In genomic region chr5:139383234-139383633, GRCm38 (mm10) we compare ENCODE assay signal across 10 mouse cellular contexts. TPM values are rescaled to one million over a fixed set of nuclear protein-coding genes. Genes with fewer than 3 reads are reported as not detected.
DNase-seq lines count a peak whose midpoint lies in the region; ATAC-seq and TF ChIP-seq lines count a peak whose summit lies in the region.
"Had no signal": no experiment of that assay in that cellular context is flagged by ENCODE, and none has a peak within 500 bp of the region (broad histone marks: within the 10 kb centered on the region; RNA-seq: fewer than 3 reads in every experiment).

No protein-coding gene starts in this region.

- no peaks in the 10 kb centered on the region for H3K36me3 ChIP-seq in heart, embryonic 11.5 days (ENCODE audit: control insufficient read depth, insufficient read depth, low read length)
- H3K36me3 ChIP-seq in megakaryocyte, embryonic 14.5 days (replicated peaks; ENCODE audit: low read length), result peaks cover 76% of the 10 kb centered on the region
- H3K36me3 ChIP-seq in heart, embryonic 16.5 days (ENCODE audit: control insufficient read depth, insufficient read depth), result no peaks in the 10 kb centered on the region
- H3K36me3 ChIP-seq in liver, postnatal 0 days (replicated peaks; ENCODE audit: insufficient read depth, low read length), result peaks cover 24% of the 10 kb centered on the region

- TF ChIP-seq EP300 in liver, postnatal 0 days (IDR thresholded peaks at IDR 0.05; ENCODE audit: low read depth), result no peak

- peak overlapping the region; percentile 58; the same call in 1 of the 2 replicates for H3K9ac ChIP-seq in heart, embryonic 11.5 days (ENCODE audit: low read depth, low read length)
- H3K9ac ChIP-seq in heart, embryonic 16.5 days (ENCODE audit: low read length), result peak overlapping the region; percentile 82
- peak overlapping the region; percentile 83 for H3K9ac ChIP-seq in liver, postnatal 0 days (replicated peaks)

- 0 out of 2 replicates have a peak overlapping the region, but pooled peaks have one; percentile 15 for H3K4me3 ChIP-seq in heart, embryonic 11.5 days (ENCODE audit: low read depth, low read length)
- H3K4me3 ChIP-seq in megakaryocyte, embryonic 14.5 days (replicated peaks), result peak overlapping the region; percentile 95
- H3K4me3 ChIP-seq in heart, embryonic 16.5 days (ENCODE audit: low read length), result no peak overlapping the region
- peak overlapping the region; percentile 82 for H3K4me3 ChIP-seq in liver, postnatal 0 days (ENCODE audit: low read depth, low read length)

- WGBS in heart, embryonic 11.5 days (ENCODE audit: insufficient replicate concordance), result 71% methylated on average over 9 of the region's 9 CpGs
- WGBS in heart, embryonic 16.5 days, result 68% methylated on average over 9 of the region's 9 CpGs
- WGBS in liver, postnatal 0 days (ENCODE audit: insufficient replicate concordance), result 49% methylated on average over 9 of the region's 9 CpGs

- no peaks in the 10 kb centered on the region for H3K9me3 ChIP-seq in heart, embryonic 11.5 days (replicated peaks; ENCODE audit: control insufficient read depth, low read length)
- H3K9me3 ChIP-seq in megakaryocyte, embryonic 14.5 days, result no peaks in the 10 kb centered on the region
- H3K9me3 ChIP-seq in heart, embryonic 16.5 days (replicated peaks; ENCODE audit: control insufficient read depth, low read length), result no peaks in the 10 kb centered on the region
- H3K9me3 ChIP-seq in liver, postnatal 0 days (ENCODE audit: low read length), result no peaks in the 10 kb centered on the region

- peaks cover 75% of the 10 kb centered on the region for H3K4me1 ChIP-seq in heart, embryonic 11.5 days (ENCODE audit: control insufficient read depth, insufficient read depth, low read length)
- H3K4me1 ChIP-seq in megakaryocyte, embryonic 14.5 days, result peaks cover 88% of the 10 kb centered on the region
- H3K4me1 ChIP-seq in heart, embryonic 16.5 days (ENCODE audit: control insufficient read depth, insufficient read depth, low read length), result peaks cover 71% of the 10 kb centered on the region
- H3K4me1 ChIP-seq in liver, postnatal 0 days (ENCODE audit: insufficient read depth), result peaks cover 90% of the 10 kb centered on the region

- ATAC-seq in heart, embryonic 11.5 days (replicated peaks; ENCODE audit: insufficient number of reproducible peaks, low FRiP score, low TSS enrichment), result no peak
- ATAC-seq in megakaryocyte, adult 5-6 weeks (ENCODE audit: poor library complexity, severe bottlenecking), result no peak
- no peak for ATAC-seq in heart, embryonic 16.5 days (replicated peaks; ENCODE audit: extremely low read depth, insufficient read depth, low FRiP score)
- ATAC-seq in liver, postnatal 0 days, result no peak

- peak overlapping the region; percentile 88 for H3K4me2 ChIP-seq in heart, embryonic 11.5 days
- peak overlapping the region; percentile 70 for H3K4me2 ChIP-seq in heart, embryonic 16.5 days (ENCODE audit: low read depth, low read length)
- H3K4me2 ChIP-seq in liver, postnatal 0 days (ENCODE audit: low read depth, low read length), result peak overlapping the region; percentile 82

- H3K27ac ChIP-seq in heart, embryonic 11.5 days (ENCODE audit: low read depth, low read length), result peak overlapping the region; percentile 93
- H3K27ac ChIP-seq in heart, embryonic 16.5 days (ENCODE audit: low read length), result peak overlapping the region; percentile 97
- H3K27ac ChIP-seq in liver, postnatal 0 days (ENCODE audit: low read depth), result peak overlapping the region; percentile 99

- TF ChIP-seq CTCF in liver, postnatal 0 days (IDR thresholded peaks at IDR 0.05; ENCODE audit: low read depth), result no peak

- DNase-seq in heart, adult 8-10 months (ENCODE audit: low spot score), result no peak
- no peak for DNase-seq in liver, postnatal 0 days
- no peak for DNase-seq in layer of hippocampus, adult 18-20 months (ENCODE audit: low spot score in 2 of 2)
- DNase-seq in frontal cortex, postnatal 25 days (ENCODE audit: low spot score in 2 of 2), result no peak
- DNase-seq: layer of hippocampus, postnatal 36 days had no signal

- no peaks in the 10 kb centered on the region for H3K27me3 ChIP-seq in heart, embryonic 11.5 days (ENCODE audit: control insufficient read depth, insufficient read depth, low read length)
- no peaks in the 10 kb centered on the region for H3K27me3 ChIP-seq in megakaryocyte, embryonic 14.5 days (replicated peaks)
- no peaks in the 10 kb centered on the region for H3K27me3 ChIP-seq in heart, embryonic 16.5 days (ENCODE audit: control insufficient read depth, insufficient read depth, low read length)
- H3K27me3 ChIP-seq in liver, postnatal 0 days (ENCODE audit: insufficient read depth, low read length), result no peaks in the 10 kb centered on the region

RNA-seq across cellular contexts. Expression of gene Gpr146, which starts 5.7 kb away (rescaled TPM):
- polyA plus RNA-seq in heart, embryonic 11.5 days (2014; fragmentation: Nextera tagmentation; extraction: Ambion mirVana), result 7.2 and 7.5 TPM in 2 replicates
- 10 to 100 TPM; 43.1 to 55.6 (median 47.0) TPM for total RNA-seq in heart, adult 8-10 months (2022)
- polyA plus RNA-seq in megakaryocyte, embryonic 14.5 days (2012; ENCODE audit: insufficient read depth, low replicate concordance), result 54.8 and 69.9 TPM in 2 replicates
- 9.8 and 13.1 TPM in 2 replicates for total RNA-seq in megakaryocyte, adult 5-6 weeks (2015)
- 9.6 and 14.8 TPM in 2 replicates for total RNA-seq in megakaryocyte, adult 5-6 weeks (2017)
- 17.1 and 17.2 TPM in 2 replicates for polyA plus RNA-seq in heart, embryonic 16.5 days (2015; fragmentation: Nextera tagmentation; extraction: Ambion mirVana)
- polyA plus RNA-seq in liver, postnatal 0 days (2015; fragmentation: Nextera tagmentation; extraction: Ambion mirVana), result 14.5 and 14.7 TPM in 2 replicates
- 10 to 100 TPM; 10.8 to 12.2 TPM for total RNA-seq in layer of hippocampus, adult 18-20 months (2021)

RNA-seq across cellular contexts. Expression of gene C130050O18Rik, which starts 21.8 kb away (rescaled TPM):
- polyA plus RNA-seq in heart, embryonic 11.5 days (2014; fragmentation: Nextera tagmentation; extraction: Ambion mirVana), result 0.17 and 0.21 TPM in 2 replicates
- total RNA-seq in heart, adult 8-10 months (2022), result 1 to 10 TPM in 1 of 4 experiments, under 1 TPM in 3; 0.49 to 1.2 (median 0.72) TPM
- 1.8 TPM in 1 of 2 replicates, not detected in the other for polyA plus RNA-seq in megakaryocyte, embryonic 14.5 days (2012; ENCODE audit: insufficient read depth, low replicate concordance)
- 18.3 and 19.9 TPM in 2 replicates for total RNA-seq in megakaryocyte, adult 5-6 weeks (2015)
- 16.6 and 19.7 TPM in 2 replicates for total RNA-seq in megakaryocyte, adult 5-6 weeks (2017)
- polyA plus RNA-seq in heart, embryonic 16.5 days (2015; fragmentation: Nextera tagmentation; extraction: Ambion mirVana), result 0.43 and 0.66 TPM in 2 replicates
- polyA plus RNA-seq in liver, postnatal 0 days (2015; fragmentation: Nextera tagmentation; extraction: Ambion mirVana), result 1.9 and 2.0 TPM in 2 replicates
- total RNA-seq in layer of hippocampus, adult 18-20 months (2021), result under 1 TPM in 1 of 2 experiments, not detected in 1; 0.33 TPM

RNA-seq across cellular contexts. Expression of gene Cyp2w1, which starts 30.8 kb away (rescaled TPM):
- not detected in 2 replicates for polyA plus RNA-seq in heart, embryonic 11.5 days (2014; fragmentation: Nextera tagmentation; extraction: Ambion mirVana)
- total RNA-seq in heart, adult 8-10 months (2022), result not detected
- polyA plus RNA-seq in megakaryocyte, embryonic 14.5 days (2012; ENCODE audit: insufficient read depth, low replicate concordance), result not detected in 2 replicates
- total RNA-seq in megakaryocyte, adult 5-6 weeks (2015), result not detected in 2 replicates
- total RNA-seq in megakaryocyte, adult 5-6 weeks (2017), result not detected in 2 replicates
- polyA plus RNA-seq in heart, embryonic 16.5 days (2015; fragmentation: Nextera tagmentation; extraction: Ambion mirVana), result not detected in 2 replicates
- not detected in 2 replicates for polyA plus RNA-seq in liver, postnatal 0 days (2015; fragmentation: Nextera tagmentation; extraction: Ambion mirVana)
- total RNA-seq in layer of hippocampus, adult 18-20 months (2021), result not detected
- total RNA-seq: gastrocnemius, adult 18-20 months; layer of hippocampus, postnatal 36 days had no signal

RNA-seq across cellular contexts. Expression of gene Cox19, which starts 32.0 kb away (rescaled TPM):
- 85.3 and 95.2 TPM in 2 replicates for polyA plus RNA-seq in heart, embryonic 11.5 days (2014; fragmentation: Nextera tagmentation; extraction: Ambion mirVana)
- total RNA-seq in heart, adult 8-10 months (2022), result 100 to 1,000 TPM in 3 of 4 experiments, 10 to 100 TPM in 1; 96.9 to 114 (median 106) TPM
- 51.4 and 67.9 TPM in 2 replicates for polyA plus RNA-seq in megakaryocyte, embryonic 14.5 days (2012; ENCODE audit: insufficient read depth, low replicate concordance)
- 35.6 and 42.6 TPM in 2 replicates for total RNA-seq in megakaryocyte, adult 5-6 weeks (2015)
- total RNA-seq in megakaryocyte, adult 5-6 weeks (2017), result 20.0 and 24.6 TPM in 2 replicates
- polyA plus RNA-seq in heart, embryonic 16.5 days (2015; fragmentation: Nextera tagmentation; extraction: Ambion mirVana), result 75.7 and 75.8 TPM in 2 replicates
- polyA plus RNA-seq in liver, postnatal 0 days (2015; fragmentation: Nextera tagmentation; extraction: Ambion mirVana), result 34.4 and 37.1 TPM in 2 replicates
- total RNA-seq in layer of hippocampus, adult 18-20 months (2021), result 10 to 100 TPM; 65.3 to 71.1 TPM

RNA-seq across cellular contexts. Expression of gene Gper1, which starts 39.7 kb away (rescaled TPM):
- polyA plus RNA-seq in heart, embryonic 11.5 days (2014; fragmentation: Nextera tagmentation; extraction: Ambion mirVana), result 0.57 and 0.72 TPM in 2 replicates
- 1 to 10 TPM; 1.1 to 1.6 (median 1.3) TPM for total RNA-seq in heart, adult 8-10 months (2022)
- not detected in 2 replicates for polyA plus RNA-seq in megakaryocyte, embryonic 14.5 days (2012; ENCODE audit: insufficient read depth, low replicate concordance)
- total RNA-seq in megakaryocyte, adult 5-6 weeks (2015), result 0.07 TPM in 1 of 2 replicates, not detected in the other
- total RNA-seq in megakaryocyte, adult 5-6 weeks (2017), result 0.22 TPM in 1 of 2 replicates, not detected in the other
- polyA plus RNA-seq in heart, embryonic 16.5 days (2015; fragmentation: Nextera tagmentation; extraction: Ambion mirVana), result 3.0 and 4.0 TPM in 2 replicates
- 0.09 and 0.11 TPM in 2 replicates for polyA plus RNA-seq in liver, postnatal 0 days (2015; fragmentation: Nextera tagmentation; extraction: Ambion mirVana)
- total RNA-seq in layer of hippocampus, adult 18-20 months (2021), result 1 to 10 TPM; 2.0 to 4.2 TPM
